Mouse (Mus musculus): ENCODE data around the gene Ank3. TPM values are rescaled to one million over a fixed set of nuclear protein-coding genes. Genes with fewer than 3 reads are reported as not detected.

The Ank3 gene
- polyA plus RNA-seq, 1 experiment from 2014 or later: 18.0 TPM

DNA sequence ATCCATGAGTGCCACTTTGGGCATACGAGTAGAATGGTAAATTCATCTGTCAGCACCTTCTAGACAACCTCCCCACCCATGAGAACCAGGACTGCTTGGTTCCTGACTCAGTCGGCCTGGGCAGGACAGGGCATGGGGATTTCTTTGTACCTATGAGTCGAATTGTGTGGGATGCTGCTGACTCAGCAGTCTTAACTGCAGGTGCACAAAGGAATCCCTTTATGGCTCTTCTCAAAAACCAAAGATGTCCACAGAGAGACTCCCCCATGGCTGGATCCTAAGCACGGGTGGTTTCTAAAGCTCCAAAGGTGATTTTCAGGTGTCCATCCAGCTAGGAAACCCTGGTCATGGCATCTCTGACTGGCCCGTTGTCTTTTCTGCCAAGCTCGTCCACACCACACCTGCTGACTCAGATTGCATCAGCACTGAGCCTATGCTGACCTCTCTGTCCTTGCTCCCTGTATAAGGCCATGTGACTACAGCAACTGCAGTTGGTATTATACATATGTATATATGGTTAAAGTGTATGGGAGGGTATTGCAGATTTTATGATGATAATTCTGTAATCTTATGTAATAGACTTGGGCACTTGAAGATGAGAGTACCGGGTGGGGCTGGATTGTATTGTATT is 538.8 kb downstream of the Ank3 start:
- H3K27ac ChIP-seq: no peak overlapping the region
- WGBS: 80% methylated on average over 7 of the region's 7 CpGs
- H3K4me2 ChIP-seq: no peak overlapping the region
- no peak overlapping the region for H3K9ac ChIP-seq
- no peak for ATAC-seq (ENCODE audit: borderline replicate concordance, extremely low read depth, low FRiP score, low TSS enrichment)
- no peaks in the 10 kb centered on the region for H3K27me3 ChIP-seq
- no peak overlapping the region for H3K4me3 ChIP-seq
- no peaks in the 10 kb centered on the region for H3K9me3 ChIP-seq
- H3K36me3 ChIP-seq: no peaks in the 10 kb centered on the region
- no peaks in the 10 kb centered on the region for H3K4me1 ChIP-seq

DNA sequence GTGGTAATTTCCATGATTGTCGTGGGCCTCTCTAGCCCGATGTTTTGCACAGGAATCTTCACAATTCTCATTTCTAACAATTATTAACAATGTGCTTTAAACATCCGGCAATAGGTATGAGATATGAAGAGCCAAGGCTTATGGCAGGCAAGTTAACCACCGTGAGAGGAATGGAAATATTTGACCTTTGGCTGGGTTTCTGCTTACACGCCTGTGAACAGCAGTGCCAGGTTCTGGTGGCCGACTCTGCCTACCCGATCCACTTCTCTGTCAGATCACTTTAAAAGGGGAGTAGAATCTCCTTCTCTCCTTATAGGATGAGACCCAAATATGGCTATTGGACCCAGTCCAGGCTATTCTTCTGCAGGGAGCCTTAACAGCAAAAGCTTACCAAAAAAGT is 540.6 kb downstream of the Ank3 start:
- H3K36me3 ChIP-seq: no peaks in the 10 kb centered on the region

DNA sequence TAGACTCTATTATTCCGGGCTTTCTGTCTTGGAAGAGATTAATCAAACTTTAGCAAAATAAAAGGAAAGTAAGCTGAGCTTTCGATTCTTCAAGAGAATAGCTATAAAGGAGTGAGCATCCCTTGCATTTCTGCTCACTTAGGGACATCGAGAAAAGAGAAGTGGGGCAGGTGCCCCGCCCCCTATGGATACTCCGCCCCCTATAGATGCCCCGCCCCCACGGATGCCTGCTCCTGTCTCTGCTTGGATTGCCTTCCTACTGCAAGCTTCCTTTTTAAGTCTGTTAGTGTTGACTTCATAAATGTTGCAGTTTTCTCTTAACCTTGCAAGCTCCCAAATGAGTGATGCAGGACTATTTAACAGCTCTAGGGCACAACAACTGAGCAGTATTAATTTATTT is 541.4 kb downstream of the Ank3 start:
- no peaks in the 10 kb centered on the region for H3K9me3 ChIP-seq
- no peak overlapping the region for H3K4me2 ChIP-seq
- H3K9ac ChIP-seq: no peak overlapping the region
- no peak overlapping the region for H3K27ac ChIP-seq
- 64% methylated on average over 7 of the region's 7 CpGs for WGBS
- no peaks in the 10 kb centered on the region for H3K36me3 ChIP-seq
- H3K27me3 ChIP-seq: no peaks in the 10 kb centered on the region
- ATAC-seq (ENCODE audit: borderline replicate concordance, extremely low read depth, low FRiP score, low TSS enrichment): no peak
- H3K4me1 ChIP-seq: no peaks in the 10 kb centered on the region
- no peak overlapping the region for H3K4me3 ChIP-seq

More for the DNA sequence above, 540.6 kb downstream of the Ank3 start:
- no peak for ATAC-seq (ENCODE audit: borderline replicate concordance, extremely low read depth, low FRiP score, low TSS enrichment)
- Histone ChIP-seq H3K27me3 (no peaks in the 10 kb centered on the region), H3K4me1 (no peaks in the 10 kb centered on the region), H3K4me3 (no peak overlapping the region), H3K9me3 (no peaks in the 10 kb centered on the region), H3K9ac (no peak overlapping the region), H3K4me2 (no peak overlapping the region), H3K27ac (no peak overlapping the region)
- 65% methylated on average over 7 of the region's 7 CpGs for WGBS

DNA sequence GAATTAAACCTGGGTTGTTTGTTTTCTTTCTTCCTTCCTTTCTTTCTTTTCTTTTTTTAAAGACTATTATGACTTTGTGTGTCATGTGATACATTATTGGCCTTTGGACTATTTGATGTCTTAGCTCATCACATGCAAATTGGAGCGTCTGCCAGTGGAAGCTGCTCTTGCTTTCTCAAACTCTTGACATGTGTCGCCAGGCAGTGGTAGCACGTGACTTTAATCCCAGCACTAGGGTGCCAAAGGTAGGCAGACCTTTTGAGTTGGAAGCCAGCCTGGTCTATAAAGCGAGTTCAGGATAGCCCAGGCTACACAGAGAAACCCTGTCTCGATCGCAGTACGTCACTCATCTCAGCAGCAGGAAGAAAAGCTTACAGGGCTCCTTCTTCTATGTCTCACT is 542.4 kb downstream of the Ank3 start:
- Histone ChIP-seq H3K4me2 (no peak overlapping the region), H3K9me3 (no peaks in the 10 kb centered on the region), H3K27ac (no peak overlapping the region), H3K9ac (no peak overlapping the region), H3K27me3 (no peaks in the 10 kb centered on the region), H3K36me3 (no peaks in the 10 kb centered on the region), H3K4me3 (no peak overlapping the region), H3K4me1 (no peaks in the 10 kb centered on the region)
- no peak for ATAC-seq (ENCODE audit: borderline replicate concordance, extremely low read depth, low FRiP score, low TSS enrichment)
- WGBS: 87% methylated on average over 7 of the region's 7 CpGs

DNA sequence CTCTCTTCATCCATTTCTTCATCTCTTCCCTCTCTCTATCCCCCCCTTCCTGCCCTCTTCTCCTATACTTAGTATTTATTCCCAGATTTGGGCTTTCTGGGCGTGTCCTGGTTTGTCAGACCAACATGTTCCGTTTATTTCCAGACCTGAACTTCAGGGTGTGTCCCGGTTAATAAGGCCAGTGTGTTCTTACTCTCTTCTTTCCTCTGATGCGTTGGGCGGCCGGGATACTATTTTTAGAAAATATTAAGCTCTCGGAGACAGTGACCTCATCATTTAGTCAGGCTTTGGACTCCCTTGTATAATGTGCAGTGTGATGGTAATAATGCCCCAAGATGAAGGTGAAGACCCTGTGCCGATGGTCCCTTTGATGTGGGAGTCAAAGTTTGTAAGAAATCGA is 546.3 kb downstream of the Ank3 start:
- H3K4me2 ChIP-seq: no peak overlapping the region
- H3K27ac ChIP-seq: no peak overlapping the region

DNA sequence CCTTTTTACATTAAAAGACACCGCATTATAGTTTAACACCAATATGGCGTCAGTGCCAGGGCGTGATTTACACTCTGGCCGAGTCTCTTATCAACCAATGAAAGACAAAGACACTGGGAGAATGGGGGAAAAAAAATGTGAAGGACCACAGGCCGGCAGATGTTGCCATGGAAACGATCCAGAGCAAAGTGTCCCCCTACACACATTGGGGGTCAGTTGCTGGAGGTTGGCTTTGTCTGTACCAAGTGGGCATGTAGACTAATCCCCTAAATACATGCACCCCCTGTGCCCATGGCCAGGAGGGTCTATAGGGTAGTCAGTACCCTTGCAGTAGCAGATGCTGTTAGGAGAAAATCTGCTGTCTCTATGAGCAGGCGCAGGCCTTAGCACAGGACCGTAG is 547.3 kb downstream of the Ank3 start:
- H3K4me2 ChIP-seq: no peak overlapping the region
- H3K27ac ChIP-seq: no peak overlapping the region
- no peak overlapping the region for H3K4me3 ChIP-seq
- H3K27me3 ChIP-seq: no peaks in the 10 kb centered on the region
- no peaks in the 10 kb centered on the region for H3K9me3 ChIP-seq
- 71% methylated on average over 8 of the region's 8 CpGs for WGBS
- no peak for ATAC-seq (ENCODE audit: borderline replicate concordance, extremely low read depth, low FRiP score, low TSS enrichment)
- no peak overlapping the region for H3K9ac ChIP-seq
- H3K4me1 ChIP-seq: 0 out of 2 replicates have a peak, but pooled peaks cover 3% of the 10 kb centered on the region
- no peaks in the 10 kb centered on the region for H3K36me3 ChIP-seq

More for the DNA sequence above, 546.3 kb downstream of the Ank3 start:
- H3K27me3 ChIP-seq: no peaks in the 10 kb centered on the region
- no peaks in the 10 kb centered on the region for H3K9me3 ChIP-seq
- H3K36me3 ChIP-seq: no peaks in the 10 kb centered on the region
- no peak for ATAC-seq (ENCODE audit: borderline replicate concordance, extremely low read depth, low FRiP score, low TSS enrichment)
- 0 out of 2 replicates have a peak, but pooled peaks cover 3% of the 10 kb centered on the region for H3K4me1 ChIP-seq
- no peak overlapping the region for H3K9ac ChIP-seq
- no peak overlapping the region for H3K4me3 ChIP-seq
- WGBS: 66% methylated on average over 9 of the region's 9 CpGs

DNA sequence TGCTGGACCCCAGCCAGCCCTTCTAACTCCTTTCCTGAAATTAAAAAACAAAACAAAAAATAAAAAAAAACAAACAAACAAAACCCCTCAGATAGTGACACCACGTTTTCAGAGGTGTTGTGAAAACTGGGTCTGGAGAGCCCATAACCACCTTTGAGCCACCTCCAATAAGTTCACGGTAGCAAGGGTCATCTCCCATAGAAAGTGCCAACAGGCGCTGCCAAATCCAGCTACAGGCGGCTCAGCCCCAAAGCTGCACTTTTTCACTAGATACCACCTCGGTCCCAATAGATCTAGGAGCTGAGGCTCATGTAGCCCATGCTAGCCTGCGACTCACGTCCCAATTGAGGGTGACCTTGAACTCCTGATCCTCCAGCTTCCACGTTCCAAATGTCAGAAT is 547.7 kb downstream of the Ank3 start:
- Histone ChIP-seq H3K9me3 (no peaks in the 10 kb centered on the region), H3K4me3 (no peak overlapping the region), H3K27ac (no peak overlapping the region), H3K36me3 (no peaks in the 10 kb centered on the region), H3K9ac (no peak overlapping the region), H3K4me1 (0 out of 2 replicates have a peak, but pooled peaks cover 3% of the 10 kb centered on the region), H3K27me3 (no peaks in the 10 kb centered on the region), H3K4me2 (no peak overlapping the region)
- no peak for ATAC-seq (ENCODE audit: borderline replicate concordance, extremely low read depth, low FRiP score, low TSS enrichment)
- WGBS: 84% methylated on average over 8 of the region's 8 CpGs

DNA sequence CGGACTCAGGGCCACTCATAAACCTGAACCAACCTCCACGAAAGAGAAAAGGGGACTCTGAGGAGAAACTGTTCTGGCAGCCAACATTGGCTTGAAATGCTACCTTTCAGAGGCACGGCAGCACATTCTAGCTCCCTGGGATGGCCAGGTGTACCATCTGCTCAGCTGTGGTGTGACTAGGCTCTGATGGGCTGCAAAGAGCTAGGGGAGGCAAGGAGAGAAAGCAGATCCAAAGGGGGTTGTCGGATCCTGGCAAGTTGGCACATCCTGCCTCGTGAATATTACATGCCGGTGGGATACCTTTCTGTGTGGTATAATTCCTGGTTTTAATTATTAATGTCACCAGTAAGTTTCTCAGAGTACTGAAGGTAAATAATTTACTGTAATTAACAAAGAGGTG is 548.5 kb downstream of the Ank3 start:
- Histone ChIP-seq H3K9me3 (no peaks in the 10 kb centered on the region), H3K9ac (no peak overlapping the region), H3K36me3 (no peaks in the 10 kb centered on the region), H3K27ac (no peak overlapping the region), H3K27me3 (no peaks in the 10 kb centered on the region), H3K4me1 (0 out of 2 replicates have a peak, but pooled peaks cover 3% of the 10 kb centered on the region), H3K4me2 (no peak overlapping the region), H3K4me3 (no peak overlapping the region)
- WGBS: 82% methylated on average over 6 of the region's 6 CpGs
- ATAC-seq (ENCODE audit: borderline replicate concordance, extremely low read depth, low FRiP score, low TSS enrichment): no peak

DNA sequence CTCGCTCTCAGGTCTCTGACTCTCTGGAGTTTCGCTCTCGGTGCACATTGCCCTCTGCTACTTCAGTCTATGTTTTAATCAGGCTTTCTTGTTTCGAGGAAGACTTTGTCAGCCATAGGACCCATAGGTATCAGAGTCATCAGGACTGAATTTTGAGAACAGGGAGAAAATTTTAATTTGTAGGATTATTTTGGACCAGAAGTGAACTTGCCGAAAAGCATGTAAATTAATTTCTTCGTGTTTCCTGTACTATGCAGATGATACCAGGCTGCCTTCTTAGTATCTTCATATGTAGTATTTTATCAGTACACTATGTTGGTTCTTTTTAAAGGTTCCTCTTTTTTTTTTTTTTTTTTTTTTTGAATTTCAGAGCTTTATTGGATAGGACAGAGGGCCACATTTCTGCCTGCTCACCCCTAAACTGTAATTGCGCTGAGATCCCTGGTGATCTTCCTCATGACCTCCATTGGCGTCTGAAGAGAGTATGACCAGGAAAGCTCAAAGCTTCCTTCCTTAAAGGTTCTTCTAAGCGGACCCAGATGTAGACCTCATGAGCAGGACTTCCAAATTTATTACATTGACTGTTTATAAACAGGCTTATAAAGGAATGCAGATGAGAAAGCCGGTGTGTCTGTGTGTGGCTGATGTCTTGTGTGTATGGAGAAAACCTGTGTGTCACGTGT is 551.8 kb downstream of the Ank3 start:
- Histone ChIP-seq H3K4me1 (0 out of 2 replicates have a peak, but pooled peaks cover 3% of the 10 kb centered on the region), H3K9me3 (no peaks in the 10 kb centered on the region), H3K27me3 (no peaks in the 10 kb centered on the region), H3K36me3 (no peaks in the 10 kb centered on the region), H3K4me3 (no peak overlapping the region), H3K27ac (no peak overlapping the region), H3K9ac (no peak overlapping the region), H3K4me2 (no peak overlapping the region)
- ATAC-seq (ENCODE audit: borderline replicate concordance, extremely low read depth, low FRiP score, low TSS enrichment): no peak
- WGBS: 86% methylated on average over 11 of the region's 11 CpGs

DNA sequence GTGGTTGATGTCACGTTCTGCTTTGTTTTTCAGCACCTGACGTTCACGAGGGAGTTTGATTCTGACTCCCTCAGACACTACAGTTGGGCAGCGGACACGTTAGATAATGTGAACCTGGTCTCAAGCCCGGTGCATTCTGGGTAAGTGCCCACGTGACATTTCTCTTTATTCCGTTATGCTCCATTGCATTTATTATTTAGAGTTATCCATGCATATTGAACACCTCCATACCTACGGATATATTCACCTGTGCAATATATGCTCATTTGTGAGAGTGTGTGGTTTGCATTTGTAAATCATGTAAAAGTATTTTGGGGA is 552.3 kb downstream of the Ank3 start:
- H3K27ac ChIP-seq: no peak overlapping the region
- H3K4me2 ChIP-seq: no peak overlapping the region
- no peaks in the 10 kb centered on the region for H3K9me3 ChIP-seq
- ATAC-seq (ENCODE audit: borderline replicate concordance, extremely low read depth, low FRiP score, low TSS enrichment): no peak
- no peak overlapping the region for H3K4me3 ChIP-seq
- WGBS: 90% methylated on average over 9 of the region's 9 CpGs
- H3K4me1 ChIP-seq: 0 out of 2 replicates have a peak, but pooled peaks cover 3% of the 10 kb centered on the region
- no peak overlapping the region for H3K9ac ChIP-seq
- no peaks in the 10 kb centered on the region for H3K27me3 ChIP-seq
- no peaks in the 10 kb centered on the region for H3K36me3 ChIP-seq

DNA sequence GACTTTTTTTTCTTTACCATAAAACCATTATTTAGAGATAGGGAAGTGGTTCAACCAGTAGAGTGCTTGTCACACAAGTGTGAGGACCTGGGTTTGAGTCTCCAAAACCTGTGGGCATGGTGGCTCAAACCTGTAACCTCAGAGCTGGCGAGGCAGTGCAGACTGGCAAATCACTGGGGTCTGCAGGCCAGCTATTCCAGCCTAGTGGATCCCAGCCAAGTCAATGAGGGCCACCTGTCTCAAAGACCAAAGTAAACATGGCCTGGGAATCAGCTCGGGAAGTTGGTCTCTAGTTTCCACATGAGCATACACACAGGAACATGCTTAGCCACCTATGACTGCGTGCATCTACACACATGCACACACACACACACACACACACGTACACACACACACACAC is 552.9 kb downstream of the Ank3 start:
- Histone ChIP-seq H3K4me1 (0 out of 2 replicates have a peak, but pooled peaks cover 3% of the 10 kb centered on the region), H3K9me3 (no peaks in the 10 kb centered on the region), H3K9ac (no peak overlapping the region), H3K27ac (no peak overlapping the region), H3K4me2 (no peak overlapping the region), H3K36me3 (no peaks in the 10 kb centered on the region), H3K4me3 (no peak overlapping the region), H3K27me3 (no peaks in the 10 kb centered on the region)
- ATAC-seq (ENCODE audit: borderline replicate concordance, extremely low read depth, low FRiP score, low TSS enrichment): no peak
- 66% methylated on average over 4 of the region's 4 CpGs for WGBS

DNA sequence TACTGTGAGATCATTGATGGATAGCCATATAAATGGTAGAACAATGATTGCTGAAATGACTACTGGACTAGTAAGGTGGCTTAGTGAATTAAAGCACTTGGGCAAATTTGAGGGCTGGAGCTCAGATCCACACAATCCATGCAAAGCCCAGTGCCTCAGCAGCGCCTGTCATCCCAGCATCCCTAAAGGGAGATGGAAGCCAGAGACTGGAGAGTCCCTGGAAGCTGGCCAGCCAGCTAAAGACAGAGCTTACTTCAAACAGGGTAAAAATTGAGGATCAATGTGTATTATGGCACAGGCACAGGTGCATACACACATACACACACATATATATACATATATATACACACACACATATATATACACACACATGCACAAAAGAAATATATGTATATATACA is 553.7 kb downstream of the Ank3 start:
- H3K4me3 ChIP-seq: no peak overlapping the region
- H3K4me1 ChIP-seq: 0 out of 2 replicates have a peak, but pooled peaks cover 3% of the 10 kb centered on the region
- ATAC-seq (ENCODE audit: borderline replicate concordance, extremely low read depth, low FRiP score, low TSS enrichment): no peak
- H3K9ac ChIP-seq: no peak overlapping the region
- no peaks in the 10 kb centered on the region for H3K9me3 ChIP-seq
- no peak overlapping the region for H3K27ac ChIP-seq
- 95% methylated on average over 1 of the region's 1 CpGs for WGBS
- H3K27me3 ChIP-seq: no peaks in the 10 kb centered on the region
- no peak overlapping the region for H3K4me2 ChIP-seq
- no peaks in the 10 kb centered on the region for H3K36me3 ChIP-seq
